Comparison of ENCODE assay signal across 16 mouse cellular contexts in the genomic region with DNA sequence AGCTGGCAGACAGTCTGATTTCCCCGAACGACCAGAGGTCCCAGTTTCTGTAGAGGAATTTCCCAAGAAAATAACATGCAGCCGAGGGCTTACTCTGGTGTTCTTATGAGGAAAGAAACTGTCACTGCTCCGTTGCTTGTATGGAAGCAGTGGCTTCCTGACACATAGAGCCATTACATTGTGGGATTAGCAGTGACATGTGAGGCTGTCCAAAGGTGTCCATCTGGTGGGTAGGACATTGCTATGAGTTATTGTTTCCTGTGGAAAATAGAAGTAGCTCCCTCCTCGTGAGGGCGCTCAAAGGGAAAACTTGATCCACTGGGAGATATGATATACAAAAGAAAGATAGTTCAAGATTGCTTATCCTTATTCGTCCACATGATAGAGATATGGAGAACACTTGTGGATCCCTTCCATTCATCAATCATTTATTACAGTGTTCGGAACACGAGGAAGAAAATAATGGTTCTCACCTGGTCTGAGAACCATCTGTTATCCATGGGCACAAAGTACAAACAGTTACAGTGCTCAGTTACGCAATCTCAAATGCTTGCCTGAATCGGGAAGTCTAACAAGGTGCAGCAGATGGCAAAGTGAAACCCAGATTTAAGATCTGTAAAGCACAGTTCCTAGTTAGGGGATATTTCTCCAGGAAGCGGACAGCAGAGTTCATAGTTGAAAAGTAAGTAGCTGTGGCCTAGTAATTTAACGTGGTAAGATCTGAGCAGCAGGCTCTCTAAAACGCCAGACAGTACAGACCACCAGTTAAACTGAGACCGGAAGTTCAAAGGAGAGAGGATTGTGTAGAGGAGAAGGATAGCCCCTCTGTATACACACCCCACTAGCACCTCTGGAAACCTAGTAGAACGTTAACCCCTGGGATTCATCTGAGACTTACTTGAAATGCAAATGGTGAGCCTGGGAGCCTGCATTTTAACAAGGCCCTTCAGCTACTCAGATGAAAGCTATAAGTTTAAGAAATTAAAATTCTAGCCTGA. TPM values are rescaled to one million over a fixed set of nuclear protein-coding genes. Genes with fewer than 3 reads are reported as not detected.
DNase-seq lines count a peak whose midpoint lies in the region; ATAC-seq lines count a peak whose summit lies in the region.
"Had no signal": no experiment of that assay in that cellular context is flagged by ENCODE, and none has a peak within 500 bp of the region (broad histone marks: within the 10 kb centered on the region; RNA-seq: fewer than 3 reads in every experiment).

No protein-coding gene starts in this region.

- 74% methylated on average over 16 of the region's 16 CpGs for WGBS in heart, embryonic 10.5 days
- WGBS in hindbrain, embryonic 16.5 days = 80% methylated on average over 16 of the region's 16 CpGs
- 79% methylated on average over 16 of the region's 16 CpGs for WGBS in hindbrain, embryonic 14.5 days

- H3K9ac ChIP-seq in hindbrain, embryonic 16.5 days (ENCODE audit: low read depth, low read length) = no peak overlapping the region
- H3K9ac ChIP-seq in hindbrain, embryonic 14.5 days = no peak overlapping the region
- H3K9ac ChIP-seq: embryonic facial prominence, embryonic 13.5 days; limb, embryonic 15.5 days; midbrain, embryonic 15.5 days had no signal

- H3K4me3 ChIP-seq in heart, embryonic 10.5 days = no peak overlapping the region
- H3K4me3 ChIP-seq in hindbrain, embryonic 16.5 days (ENCODE audit: low read length) = no peak overlapping the region
- no peak overlapping the region for H3K4me3 ChIP-seq in hindbrain, embryonic 14.5 days (replicated peaks; ENCODE audit: low read length)
- H3K4me3 ChIP-seq: embryonic facial prominence, embryonic 13.5 days; limb, embryonic 15.5 days; midbrain, embryonic 15.5 days had no signal

- no peaks in the 10 kb centered on the region for H3K4me1 ChIP-seq in heart, embryonic 10.5 days
- H3K4me1 ChIP-seq in hindbrain, embryonic 16.5 days (ENCODE audit: control insufficient read depth, insufficient read depth, low read depth, low read length) = no peaks in the 10 kb centered on the region
- no peaks in the 10 kb centered on the region for H3K4me1 ChIP-seq in hindbrain, embryonic 14.5 days (replicated peaks; ENCODE audit: control insufficient read depth, insufficient read depth, low read length)
- H3K4me1 ChIP-seq: embryonic facial prominence, embryonic 13.5 days; limb, embryonic 15.5 days; midbrain, embryonic 15.5 days had no signal

- no peak overlapping the region for H3K4me2 ChIP-seq in hindbrain, embryonic 16.5 days (ENCODE audit: low read length)
- H3K4me2 ChIP-seq in hindbrain, embryonic 14.5 days (replicated peaks) = no peak overlapping the region
- H3K4me2 ChIP-seq: embryonic facial prominence, embryonic 13.5 days; limb, embryonic 15.5 days; midbrain, embryonic 15.5 days had no signal

- peak; percentile 32; the same call in 1 of the 2 replicates for ATAC-seq in frontal cortex, adult (ENCODE audit: low TSS enrichment)
- ATAC-seq in megakaryocyte progenitor cell, adult 5-6 weeks (replicated peaks; ENCODE audit: poor library complexity) = peak; percentile 76
- ATAC-seq in hindbrain, embryonic 16.5 days = no peak
- no peak for ATAC-seq in hindbrain, embryonic 14.5 days (ENCODE audit: low FRiP score)
- ATAC-seq: activated CD4-positive, CD25-positive, alpha-beta regulatory T cell, adult 4 months; midbrain, embryonic 15.5 days had no signal

- H3K27me3 ChIP-seq in heart, embryonic 10.5 days (ENCODE audit: insufficient read depth, poor library complexity, severe bottlenecking) = no peaks in the 10 kb centered on the region
- no peaks in the 10 kb centered on the region for H3K27me3 ChIP-seq in hindbrain, embryonic 16.5 days (replicated peaks; ENCODE audit: control insufficient read depth, insufficient read depth, low read length)
- no peaks in the 10 kb centered on the region for H3K27me3 ChIP-seq in hindbrain, embryonic 14.5 days (ENCODE audit: control insufficient read depth, insufficient read depth, low read length)
- H3K27me3 ChIP-seq: embryonic facial prominence, embryonic 13.5 days; limb, embryonic 15.5 days; midbrain, embryonic 15.5 days had no signal

- H3K9me3 ChIP-seq in heart, embryonic 10.5 days = no peaks in the 10 kb centered on the region
- H3K9me3 ChIP-seq in hindbrain, embryonic 16.5 days (ENCODE audit: control insufficient read depth, low read length) = no peaks in the 10 kb centered on the region
- H3K9me3 ChIP-seq in hindbrain, embryonic 14.5 days (ENCODE audit: control insufficient read depth, low read length) = no peaks in the 10 kb centered on the region
- H3K9me3 ChIP-seq: embryonic facial prominence, embryonic 13.5 days; limb, embryonic 15.5 days; midbrain, embryonic 15.5 days had no signal

- no peak for DNase-seq in frontal cortex, postnatal 25 days (ENCODE audit: low spot score in 2 of 2)
- peak; percentile 48 for DNase-seq in lung, postnatal 25 days (ENCODE audit: low spot score)
- no peak for DNase-seq in lung, postnatal 4 days
- DNase-seq in heart, embryonic 10.5 days (ENCODE audit: low spot score) = no peak
- no peak for DNase-seq in hindbrain, embryonic 14.5 days (ENCODE audit: low spot score)
- DNase-seq: cerebellum, postnatal 36 days; gastrocnemius, postnatal 36 days; kidney, postnatal 10 days; thymus, adult 2 months had no signal

- H3K36me3 ChIP-seq in heart, embryonic 10.5 days = no peaks in the 10 kb centered on the region
- no peaks in the 10 kb centered on the region for H3K36me3 ChIP-seq in hindbrain, embryonic 16.5 days (ENCODE audit: control insufficient read depth, insufficient read depth, low read length)
- H3K36me3 ChIP-seq in hindbrain, embryonic 14.5 days (replicated peaks; ENCODE audit: control insufficient read depth, insufficient read depth) = no peaks in the 10 kb centered on the region
- H3K36me3 ChIP-seq: embryonic facial prominence, embryonic 13.5 days; limb, embryonic 15.5 days; midbrain, embryonic 15.5 days had no signal

- no peak overlapping the region for H3K27ac ChIP-seq in heart, embryonic 10.5 days
- H3K27ac ChIP-seq in hindbrain, embryonic 16.5 days (ENCODE audit: low read depth, low read length) = no peak overlapping the region
- no peak overlapping the region for H3K27ac ChIP-seq in hindbrain, embryonic 14.5 days
- H3K27ac ChIP-seq: embryonic facial prominence, embryonic 13.5 days; limb, embryonic 15.5 days; midbrain, embryonic 15.5 days had no signal

RNA-seq across cellular contexts. Expression of a gene that starts 25.6 kb away (rescaled TPM):
- 4.4 and 4.7 TPM in 2 replicates for total RNA-seq in megakaryocyte progenitor cell, adult 5-6 weeks (2015)
- total RNA-seq in megakaryocyte progenitor cell, adult 5-6 weeks (2017) = 3.3 and 3.8 TPM in 2 replicates
- 6.8 and 9.4 TPM in 2 replicates for polyA plus RNA-seq in heart, embryonic 10.5 days (2016; fragmentation: Nextera tagmentation; extraction: Ambion mirVana)
- 15.3 and 18.8 TPM in 2 replicates for polyA plus RNA-seq in hindbrain, embryonic 16.5 days (2015; fragmentation: Nextera tagmentation; extraction: Ambion mirVana)
- polyA plus RNA-seq in hindbrain, embryonic 14.5 days (2014; fragmentation: Nextera tagmentation; extraction: Ambion mirVana) = 10.0 and 12.2 TPM in 2 replicates

RNA-seq across cellular contexts. Expression of a gene that starts 48.6 kb away (rescaled TPM):
- 42.2 and 65.3 TPM in 2 replicates for total RNA-seq in megakaryocyte progenitor cell, adult 5-6 weeks (2015)
- 24.7 and 37.0 TPM in 2 replicates for total RNA-seq in megakaryocyte progenitor cell, adult 5-6 weeks (2017)
- 13.5 and 15.9 TPM in 2 replicates for polyA plus RNA-seq in heart, embryonic 10.5 days (2016; fragmentation: Nextera tagmentation; extraction: Ambion mirVana)
- polyA plus RNA-seq in hindbrain, embryonic 16.5 days (2015; fragmentation: Nextera tagmentation; extraction: Ambion mirVana) = 11.4 and 12.9 TPM in 2 replicates
- polyA plus RNA-seq in hindbrain, embryonic 14.5 days (2014; fragmentation: Nextera tagmentation; extraction: Ambion mirVana) = 17.2 and 22.0 TPM in 2 replicates

Comparison
In these comparisons a context has a peak if more than half of its experiments do, and no peak if none do; other contexts are left out.
1. ATAC-seq: peak in frontal cortex, adult (single experiment) and megakaryocyte progenitor cell, adult 5-6 weeks (single experiment); none in hindbrain, embryonic 16.5 days (single experiment) and hindbrain, embryonic 14.5 days (single experiment).